Mouse (Mus musculus) heart, adult 2 months (tissue): Measurements from ENCODE around the gene Dusp16.

Experiments used
- CTCF ChIP-seq: fragments of 200-600 bp; IDR thresholded peaks from 2 replicates; pipeline ENCODE4 v1.8.1; 2022; ENCODE audit warnings: antibody characterized with exemption, mild to moderate bottlenecking, moderate library complexity
- EP300 ChIP-seq: fragments of 200-500 bp; IDR thresholded peaks from 2 replicates; pipeline ENCODE4 v1.6.1; 2011; ENCODE audit warnings: low read depth, low read length, control low read depth; ENCODE audit not compliant: insufficient read depth
- POLR2A ChIP-seq: fragments of 200-500 bp; IDR thresholded peaks from 2 replicates; pipeline ENCODE4 v1.6.1; 2011; ENCODE audit warnings: mild to moderate bottlenecking, low read depth, low read length, control low read depth; ENCODE audit not compliant: insufficient read depth

DNA sequence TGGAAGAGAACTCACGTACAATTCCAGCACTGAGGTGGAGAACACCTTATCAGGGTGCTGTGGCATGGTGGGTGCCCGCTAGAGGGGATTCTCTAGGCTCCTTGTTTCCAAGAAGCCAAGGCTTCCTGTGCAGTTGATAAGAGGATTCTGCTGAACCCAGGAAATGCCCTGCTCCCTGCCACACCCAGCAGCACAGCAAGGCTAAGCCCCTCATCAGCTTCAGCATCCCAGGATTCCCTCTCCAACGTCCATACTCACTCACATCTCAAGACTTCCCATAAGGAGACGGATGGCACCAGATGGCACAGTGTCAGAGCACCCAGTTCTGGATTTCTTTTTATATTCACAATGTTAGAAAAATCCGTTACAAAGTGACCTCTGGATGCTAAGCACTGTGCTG, 73.3 kb downstream of the Dusp16 start:
- TF ChIP-seq CTCF = no peak
- TF ChIP-seq POLR2A = no peak
- TF ChIP-seq EP300 = no peak
